ENCODE assay signal across 8 mouse cellular contexts in the genomic region with DNA sequence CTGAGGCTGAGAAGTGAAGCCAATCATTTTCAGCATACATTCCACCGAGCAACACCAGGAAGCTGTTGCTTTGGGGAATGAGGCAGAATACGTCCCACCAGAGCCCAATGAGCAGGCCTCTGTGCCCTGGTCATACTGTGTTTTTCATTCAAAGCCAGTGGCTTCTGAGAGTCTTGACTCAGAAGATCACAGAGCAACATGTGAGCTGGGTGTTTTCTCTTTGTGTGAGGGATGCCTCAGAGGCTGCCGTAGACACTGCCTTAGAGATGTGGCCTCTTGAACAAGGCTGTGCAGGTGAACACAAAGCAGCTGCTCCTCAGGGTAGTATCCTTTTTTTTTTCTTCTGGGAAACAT.
DNase-seq lines count a peak whose midpoint lies in the region; ATAC-seq and TF ChIP-seq lines count a peak whose summit lies in the region.
"Had no signal": no experiment of that assay in that cellular context is flagged by ENCODE, and none has a peak within 500 bp of the region (broad histone marks: within the 10 kb centered on the region; RNA-seq: fewer than 3 reads in every experiment).

No protein-coding gene starts in this region.

- H3K36me3 ChIP-seq in lung, embryonic 14.5 days (ENCODE audit: insufficient read depth) = no peaks in the 10 kb centered on the region
- no peaks in the 10 kb centered on the region for H3K36me3 ChIP-seq in forebrain, embryonic 14.5 days (ENCODE audit: control insufficient read depth, insufficient read depth, low read length)
- H3K36me3 ChIP-seq in intestine, embryonic 16.5 days (ENCODE audit: control insufficient read depth, insufficient read depth, low read length) = no peaks in the 10 kb centered on the region
- no peaks in the 10 kb centered on the region for H3K36me3 ChIP-seq in neural tube, embryonic 14.5 days (ENCODE audit: control insufficient read depth, insufficient read depth, low read length)

- H3K4me1 ChIP-seq in lung, embryonic 14.5 days (ENCODE audit: insufficient read depth) = peaks cover 16% of the 10 kb centered on the region
- peaks cover 9% of the 10 kb centered on the region for H3K4me1 ChIP-seq in forebrain, embryonic 14.5 days (ENCODE audit: control insufficient read depth, insufficient read depth, low read length)
- H3K4me1 ChIP-seq in intestine, embryonic 16.5 days (ENCODE audit: control insufficient read depth, insufficient read depth, low read length) = peaks cover 9% of the 10 kb centered on the region; the same call in 1 of the 2 replicates
- peaks cover 13% of the 10 kb centered on the region for H3K4me1 ChIP-seq in neural tube, embryonic 14.5 days (ENCODE audit: control insufficient read depth, insufficient read depth, low read length)
- H3K4me1 ChIP-seq in cerebellum, adult 2 months (ENCODE audit: control insufficient read depth, insufficient read depth, low read length) = no peaks in the 10 kb centered on the region

- no peak overlapping the region for H3K4me3 ChIP-seq in lung, embryonic 14.5 days (ENCODE audit: low read depth, low read length)
- no peak overlapping the region for H3K4me3 ChIP-seq in forebrain, embryonic 14.5 days (ENCODE audit: low read depth, low read length)
- H3K4me3 ChIP-seq in intestine, embryonic 16.5 days (ENCODE audit: low read length) = no peak overlapping the region
- no peak overlapping the region for H3K4me3 ChIP-seq in neural tube, embryonic 14.5 days (ENCODE audit: low read depth, low read length)
- H3K4me3 ChIP-seq in cerebellum, adult 2 months (replicated peaks; ENCODE audit: insufficient read depth, low read depth, low read length) = no peak overlapping the region

- no peak for DNase-seq in lung, embryonic 14.5 days
- no peak for DNase-seq in lung, postnatal 10 days
- no peak for DNase-seq in forebrain, embryonic 14.5 days (ENCODE audit: low spot score)
- no peak for DNase-seq in cerebellum, adult 2 months
- no peak for DNase-seq in spleen, postnatal 36 days (ENCODE audit: low spot score in 2 of 2)
- DNase-seq: liver had no signal

- TF ChIP-seq POLR2A in cerebellum, adult 2 months (IDR thresholded peaks at IDR 0.05; ENCODE audit: borderline replicate concordance, insufficient read depth, low read length) = no peak

- peak overlapping the region; percentile 51 for H3K4me2 ChIP-seq in lung, embryonic 14.5 days
- peak overlapping the region; percentile 33 for H3K4me2 ChIP-seq in forebrain, embryonic 14.5 days (ENCODE audit: low read length)
- no peak overlapping the region for H3K4me2 ChIP-seq in intestine, embryonic 16.5 days (ENCODE audit: low read depth, low read length)
- peak overlapping the region; percentile 19; the same call in 1 of the 2 replicates for H3K4me2 ChIP-seq in neural tube, embryonic 14.5 days (ENCODE audit: low read depth, low read length)

- no peak for TF ChIP-seq CTCF in lung, embryonic 14.5 days (IDR thresholded peaks at IDR 0.05; ENCODE audit: low read depth)
- no peak for TF ChIP-seq CTCF in cerebellum, adult 2 months (IDR thresholded peaks at IDR 0.05; ENCODE audit: borderline replicate concordance, insufficient read depth, low read depth, low read length)

- peak overlapping the region; percentile 71 for H3K27ac ChIP-seq in lung, embryonic 14.5 days (ENCODE audit: low read depth)
- peak overlapping the region; percentile 61 for H3K27ac ChIP-seq in forebrain, embryonic 14.5 days (ENCODE audit: low read depth, low read length)
- 0 out of 2 replicates have a peak overlapping the region, but pooled peaks have one; percentile 25 for H3K27ac ChIP-seq in intestine, embryonic 16.5 days (ENCODE audit: low read length)
- H3K27ac ChIP-seq in neural tube, embryonic 14.5 days (ENCODE audit: low read depth, low read length) = peak overlapping the region; percentile 69
- no peak overlapping the region for H3K27ac ChIP-seq in cerebellum, adult 2 months (ENCODE audit: insufficient read depth, low read length)

- ATAC-seq in lung, embryonic 14.5 days (ENCODE audit: insufficient read depth) = peak; percentile 62
- no peak; the same call in 1 of the 2 replicates for ATAC-seq in forebrain, embryonic 14.5 days
- no peak for ATAC-seq in intestine, embryonic 16.5 days
- ATAC-seq in neural tube, embryonic 14.5 days (ENCODE audit: low read depth) = peak; percentile 64

- no peak overlapping the region for H3K9ac ChIP-seq in lung, embryonic 14.5 days
- H3K9ac ChIP-seq in forebrain, embryonic 14.5 days (ENCODE audit: low read length) = peak overlapping the region; percentile 46; the same call in 1 of the 2 replicates
- H3K9ac ChIP-seq in intestine, embryonic 16.5 days (ENCODE audit: low read depth, low read length) = no peak overlapping the region
- H3K9ac ChIP-seq in neural tube, embryonic 14.5 days (replicated peaks; ENCODE audit: low read depth, low read length) = peak overlapping the region; percentile 17; the same call in 1 of the 2 replicates

- no peaks in the 10 kb centered on the region for H3K27me3 ChIP-seq in lung, embryonic 14.5 days (ENCODE audit: insufficient read depth, low read length)
- H3K27me3 ChIP-seq in forebrain, embryonic 14.5 days (replicated peaks; ENCODE audit: control insufficient read depth, insufficient read depth, low read length) = no peaks in the 10 kb centered on the region
- no peaks in the 10 kb centered on the region for H3K27me3 ChIP-seq in intestine, embryonic 16.5 days (replicated peaks; ENCODE audit: control insufficient read depth, insufficient read depth, low read length)
- H3K27me3 ChIP-seq in neural tube, embryonic 14.5 days (ENCODE audit: control insufficient read depth, insufficient read depth, low read length) = no peaks in the 10 kb centered on the region
- H3K27me3 ChIP-seq in cerebellum, adult 2 months (ENCODE audit: control insufficient read depth, insufficient read depth, low read length) = no peaks in the 10 kb centered on the region

- H3K9me3 ChIP-seq in lung, embryonic 14.5 days (ENCODE audit: low read depth, low read length) = peaks cover 3% of the 10 kb centered on the region; the same call in 1 of the 2 replicates
- peaks cover 6% of the 10 kb centered on the region; the same call in 1 of the 2 replicates for H3K9me3 ChIP-seq in forebrain, embryonic 14.5 days (replicated peaks; ENCODE audit: control insufficient read depth, low read length)
- no peaks in the 10 kb centered on the region for H3K9me3 ChIP-seq in intestine, embryonic 16.5 days (ENCODE audit: control insufficient read depth, low read length)
- peaks cover 5% of the 10 kb centered on the region for H3K9me3 ChIP-seq in neural tube, embryonic 14.5 days (ENCODE audit: control insufficient read depth, low read length)

- 37% methylated on average over 3 of the region's 3 CpGs for WGBS in lung, embryonic 14.5 days
- 18% methylated on average over 3 of the region's 3 CpGs for WGBS in forebrain, embryonic 14.5 days
- WGBS in intestine, embryonic 16.5 days = 51% methylated on average over 3 of the region's 3 CpGs
- WGBS in neural tube, embryonic 14.5 days = 14% methylated on average over 3 of the region's 3 CpGs
- 59% methylated on average over 3 of the region's 3 CpGs for WGBS in cerebellum, adult 2 months

Comparison
In these comparisons a context has a peak if more than half of its experiments do, and no peak if none do; other contexts are left out.
1. ATAC-seq: peak in lung, embryonic 14.5 days (single experiment) and neural tube, embryonic 14.5 days (single experiment); none in forebrain, embryonic 14.5 days (single experiment) and intestine, embryonic 16.5 days (single experiment).
2. H3K9ac ChIP-seq: peak in forebrain, embryonic 14.5 days (single experiment) and neural tube, embryonic 14.5 days (single experiment); none in lung, embryonic 14.5 days (single experiment) and intestine, embryonic 16.5 days (single experiment).